Mouse (Mus musculus) left cerebral cortex, adult 18-20 months (tissue): Measurements from ENCODE around the gene Nt5c2. TPM values are rescaled to one million over a fixed set of nuclear protein-coding genes. Genes with fewer than 3 reads are reported as not detected.
"Not testable (repeated sequence)": the region's sequence is repeated elsewhere in the genome, so short reads cannot be mapped to it uniquely, and the experiment has no call there.

Experiments
- DNase-seq, 2 experiments: peaks; one replicate each; pipeline ENCODE4 v3.0.0; 2021 to 2022; ENCODE audit warnings: low spot score in 2 of 2, mixed read lengths in 1 of 2
- total RNA-seq, 2 experiments: library from RNA; stranded (reverse); gene quantifications; 2 replicates each; pipeline ENCODE4 v1.2.3; 2021

Nt5c2 gene
- total RNA-seq, 2 experiments from 2014 or later = 78.9 to 82.6 TPM

GRCm38 (mm10) chr19:46990153-46990518 is 24.8 kb downstream of the Nt5c2 start:
- DNase-seq = no peak

GRCm38 (mm10) chr19:46989479-46990152 is 25.3 kb downstream of the Nt5c2 start:
- DNase-seq = no peak

- no peak for DNase-seq
Measured at GRCm38 (mm10) chr19:46988231-46989087, 26.5 kb downstream of the Nt5c2 start.

GRCm38 (mm10) chr19:46987646-46988045 is 27.3 kb downstream of the Nt5c2 start:
- no peak for DNase-seq

- DNase-seq = no peak
Measured at GRCm38 (mm10) chr19:46984726-46985622, 30.0 kb downstream of the Nt5c2 start.

- DNase-seq = no peak
Measured at GRCm38 (mm10) chr19:46983966-46984380, 31.0 kb downstream of the Nt5c2 start.

- DNase-seq = no peak
Measured at GRCm38 (mm10) chr19:46983352-46983965, 31.5 kb downstream of the Nt5c2 start.

GRCm38 (mm10) chr19:46981462-46981861 is 33.5 kb downstream of the Nt5c2 start:
- DNase-seq = no peak

- no peak for DNase-seq
Measured at GRCm38 (mm10) chr19:46979781-46980105, 35.2 kb downstream of the Nt5c2 start.

- DNase-seq = no peak
Measured at GRCm38 (mm10) chr19:46978920-46979780, 35.8 kb downstream of the Nt5c2 start.

- DNase-seq = not testable (repeated sequence)
Measured at GRCm38 (mm10) chr19:46978069-46978468, 36.9 kb downstream of the Nt5c2 start.

GRCm38 (mm10) chr19:46977460-46977859 is 37.5 kb downstream of the Nt5c2 start:
- DNase-seq = no peak

- DNase-seq = no peak
Measured at GRCm38 (mm10) chr19:46976743-46977142, 38.2 kb downstream of the Nt5c2 start.

GRCm38 (mm10) chr19:46975997-46976396 is 39.0 kb downstream of the Nt5c2 start:
- DNase-seq = no peak

- DNase-seq = no peak
Measured at GRCm38 (mm10) chr19:46975565-46975964, 39.4 kb downstream of the Nt5c2 start.

GRCm38 (mm10) chr19:46972159-46972558 is 42.8 kb downstream of the Nt5c2 start:
- DNase-seq = no peak

GRCm38 (mm10) chr19:46971712-46972111 is 43.2 kb downstream of the Nt5c2 start:
- DNase-seq = no peak

- DNase-seq = no peak
Measured at GRCm38 (mm10) chr19:46971051-46971689, 43.8 kb downstream of the Nt5c2 start.

- no peak for DNase-seq
Measured at GRCm38 (mm10) chr19:46970121-46970729, 44.7 kb downstream of the Nt5c2 start.
